Mouse (Mus musculus): ENCODE data around the gene Cdk4. TPM values are rescaled to one million over a fixed set of nuclear protein-coding genes. Genes with fewer than 3 reads are reported as not detected.
"Not testable (repeated sequence)": the region's sequence is repeated elsewhere in the genome, so short reads cannot be mapped to it uniquely, and the experiment has no call there.

Cdk4 gene
- total RNA-seq, 1 experiment from 2014 or later = 247 TPM

GRCm38 (mm10) chr10:127058161-127058560, 5.2 kb upstream of the Cdk4 start:
- DNase-seq = peak; percentile 80

- DNase-seq = no peak
Observed at GRCm38 (mm10) chr10:127058708-127059107, 4.6 kb upstream of the Cdk4 start.

GRCm38 (mm10) chr10:127059174-127059967, 4.0 kb upstream of the Cdk4 start:
- DNase-seq = peak; percentile 26

- peak; percentile 83 for DNase-seq
Observed at GRCm38 (mm10) chr10:127059968-127060916, 3.1 kb upstream of the Cdk4 start, which contains the start of gene March9. March9 (minus strand) TSS chr10:127060184.

GRCm38 (mm10) chr10:127061085-127061484, 2.2 kb upstream of the Cdk4 start:
- no peak for DNase-seq

GRCm38 (mm10) chr10:127061513-127061912, 1.8 kb upstream of the Cdk4 start:
- no peak for DNase-seq

GRCm38 (mm10) chr10:127062101-127062500, 1.2 kb upstream of the Cdk4 start:
- not testable (repeated sequence) for DNase-seq

GRCm38 (mm10) chr10:127062503-127062902, 831 bp upstream of the Cdk4 start:
- no peak for DNase-seq

GRCm38 (mm10) chr10:127063913-127064870, 858 bp downstream of the Cdk4 start:
- DNase-seq = no peak

- no peak for DNase-seq
Observed at GRCm38 (mm10) chr10:127065981-127066380, 2.6 kb downstream of the Cdk4 start.

GRCm38 (mm10) chr10:127066519-127067018, 3.2 kb downstream of the Cdk4 start:
- no peak for DNase-seq

GRCm38 (mm10) chr10:127068360-127069038, 5.2 kb downstream of the Cdk4 start:
- DNase-seq = no peak

GRCm38 (mm10) chr10:127069281-127070189, 6.2 kb downstream of the Cdk4 start:
- no peak for DNase-seq

- DNase-seq = peak; percentile 84
Observed at GRCm38 (mm10) chr10:127070190-127071121, 7.1 kb downstream of the Cdk4 start, which contains the start of gene Tspan31. Tspan31 (minus strand) TSS chr10:127070264.

- no peak for DNase-seq
Observed at GRCm38 (mm10) chr10:127071203-127071602, 7.9 kb downstream of the Cdk4 start.

GRCm38 (mm10) chr10:127072270-127072669, 8.9 kb downstream of the Cdk4 start:
- not testable (repeated sequence) for DNase-seq

GRCm38 (mm10) chr10:127072969-127073368, 9.6 kb downstream of the Cdk4 start:
- DNase-seq = not testable (repeated sequence)

GRCm38 (mm10) chr10:127073981-127074380, 10.6 kb downstream of the Cdk4 start:
- DNase-seq = no peak
